Mouse (Mus musculus) kidney, embryonic 14.5 days (tissue): ENCODE measurements at regions not wholly inside any gene's neighbourhood (a gene's known extent, or its start where the extent isn't known, plus 50 kb on each side); places are given as distances from the start of the nearest gene placed in this dataset.

Experiments
- ATAC-seq: fragments of 200-750 bp; cut with Nextera tagmentation; 2 replicates; pipeline ENCODE4 v1.8.0; 2017; ENCODE audit warnings: moderate number of reproducible peaks, mild to moderate bottlenecking, moderate TSS enrichment, moderate library complexity; ENCODE audit not compliant: low FRiP score, low TSS enrichment
- H3K27ac ChIP-seq: fragments of 300-500 bp; sonication (generic); 2 replicates; pipeline ENCODE4 v1.5.1; 2014; ENCODE audit warnings: low read depth, mild to moderate bottlenecking, low read length, moderate library complexity, mixed read lengths
- H3K27me3 ChIP-seq: fragments of 300-500 bp; sonication (generic); 2 replicates; pipeline ENCODE4 v1.6.1; 2014; ENCODE audit warnings: mild to moderate bottlenecking, low read length; ENCODE audit not compliant: control insufficient read depth, insufficient read depth
- H3K36me3 ChIP-seq: fragments of 300-500 bp; sonication (generic); 2 replicates; pipeline ENCODE4 v1.6.1; 2014; ENCODE audit warnings: low read length, mixed read lengths; ENCODE audit not compliant: control insufficient read depth, insufficient read depth
- H3K4me1 ChIP-seq: fragments of 300-500 bp; sonication (generic); 2 replicates; pipeline ENCODE4 v1.6.1; 2014; ENCODE audit warnings: low read length, mixed read lengths; ENCODE audit not compliant: control insufficient read depth, insufficient read depth
- H3K4me2 ChIP-seq: fragments of 300-500 bp; sonication (generic); replicated peaks from 2 replicates; pipeline ENCODE4 v1.6.1; 2014; ENCODE audit warnings: low read depth, mild to moderate bottlenecking, low read length
- H3K4me3 ChIP-seq: fragments of 300-500 bp; sonication (generic); 2 replicates; pipeline ENCODE4 v1.5.1; 2014; ENCODE audit warnings: mild to moderate bottlenecking, low read length
- H3K9ac ChIP-seq: fragments of 300-500 bp; sonication (generic); 2 replicates; pipeline ENCODE4 v1.6.1; 2014; ENCODE audit warnings: low read depth, mild to moderate bottlenecking, low read length, moderate library complexity
- H3K9me3 ChIP-seq: fragments of 300-500 bp; sonication (generic); 2 replicates; pipeline ENCODE4 v1.6.1; 2016; ENCODE audit warnings: low read length; ENCODE audit not compliant: control insufficient read depth
- WGBS: fragments of 180-500 bp; shearing (Covaris S2); extraction: QIAGEN DNeasy Blood & Tissue Kit; methylation state at CpG from one replicate; pipeline ENCODE4 v1.1.7; 2014; 5-methylcytosine and 5-hydroxymethylcytosine counted together

GRCm38 (mm10) chr8:5918136-5918535 lies 813.0 kb upstream of the Slc10a2 start:
- no peak for ATAC-seq
- Histone ChIP-seq H3K9ac (no peak overlapping the region), H3K4me2 (no peak overlapping the region), H3K36me3 (no peaks in the 10 kb centered on the region), H3K4me1 (no peaks in the 10 kb centered on the region), H3K4me3 (no peak overlapping the region), H3K27me3 (no peaks in the 10 kb centered on the region), H3K27ac (no peak overlapping the region), H3K9me3 (no peaks in the 10 kb centered on the region)
- WGBS: 90% methylated on average over 1 of the region's 1 CpGs
